Mouse (Mus musculus) C2C12 (cell line): ENCODE measurements around the gene Ankrd42.

ENCODE experiments used
- CTCF ChIP-seq: IDR thresholded peaks from one replicate; pipeline ENCODE4 v1.5.1; 2011; ENCODE audit not compliant: control insufficient read depth, insufficient read depth, insufficient read length
- MYOD1 ChIP-seq: IDR thresholded peaks from one replicate; pipeline ENCODE4 v1.6.1; 2011; ENCODE audit warnings: low read depth; ENCODE audit not compliant: control insufficient read depth, insufficient read length

DNA sequence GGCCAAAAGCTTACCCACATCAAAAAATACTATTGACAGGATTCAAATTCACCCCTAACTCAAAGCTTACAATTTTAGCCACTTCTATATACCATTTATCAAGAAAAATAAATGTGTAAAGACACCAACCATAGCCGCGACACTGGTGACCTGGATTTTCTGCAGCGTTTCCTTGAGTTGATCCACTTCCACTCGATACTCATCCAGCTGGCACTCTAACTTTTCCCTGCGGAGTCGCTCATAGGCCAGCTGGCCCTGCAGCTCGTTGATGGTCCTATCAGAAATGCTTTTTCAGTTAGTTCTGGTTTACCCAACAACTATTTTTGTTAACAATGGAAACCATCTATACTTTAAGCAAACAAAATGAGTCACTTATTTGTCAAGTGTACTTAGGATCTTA is 47.0 kb downstream of the Ankrd42 start:
- TF ChIP-seq CTCF: no peak
- TF ChIP-seq MYOD1: no peak
